Comparison of ENCODE assay signal across 8 mouse cellular contexts in genomic region chr5:113975538-113976215, GRCm38 (mm10). TPM values are rescaled to one million over a fixed set of nuclear protein-coding genes. Genes with fewer than 3 reads are reported as not detected.
DNase-seq lines count a peak whose midpoint lies in the region; ATAC-seq and TF ChIP-seq lines count a peak whose summit lies in the region.

No protein-coding gene starts in this region.

- H3K4me2 ChIP-seq in hindbrain, postnatal 0 days (ENCODE audit: low read depth, low read length), result no peak overlapping the region
- H3K4me2 ChIP-seq in hindbrain, embryonic 14.5 days (replicated peaks), result no peak overlapping the region

- no peaks in the 10 kb centered on the region for H3K9me3 ChIP-seq in hindbrain, postnatal 0 days (ENCODE audit: low read length)
- H3K9me3 ChIP-seq in hindbrain, embryonic 14.5 days (ENCODE audit: control insufficient read depth, low read length), result no peaks in the 10 kb centered on the region

- H3K9ac ChIP-seq in hindbrain, postnatal 0 days (replicated peaks; ENCODE audit: low read length), result no peak overlapping the region
- no peak overlapping the region for H3K9ac ChIP-seq in hindbrain, embryonic 14.5 days

- peak; percentile 49 for DNase-seq in hindbrain, postnatal 0 days (ENCODE audit: low spot score)
- no peak for DNase-seq in hindbrain, embryonic 14.5 days (ENCODE audit: low spot score)
- peak; percentile 77 for DNase-seq in NIH3T3 (ENCODE audit: low read depth)
- DNase-seq in gastrocnemius, postnatal 36 days, result peak; percentile 59 to 63
- DNase-seq in kidney, postnatal 4 days, result peak; percentile 63 to 73
- DNase-seq in skeletal muscle tissue, adult 2 months (ENCODE audit: low read depth, low spot score), result peak; percentile 60
- DNase-seq in frontal cortex, postnatal 25 days (ENCODE audit: low spot score in 2 of 2), result no peak
- DNase-seq in embryo, embryonic 10 days (ENCODE audit: low spot score), result no peak

- H3K4me3 ChIP-seq in hindbrain, postnatal 0 days (ENCODE audit: low read length), result no peak overlapping the region
- H3K4me3 ChIP-seq in hindbrain, embryonic 14.5 days (replicated peaks; ENCODE audit: low read length), result no peak overlapping the region

- peak; percentile 48 for ATAC-seq in hindbrain, postnatal 0 days
- ATAC-seq in hindbrain, embryonic 14.5 days (ENCODE audit: low FRiP score), result no peak

- intact Hi-C loops in gastrocnemius, postnatal 36 days (cut with DNase I), result no loop called here

- no peak for TF ChIP-seq CTCF in hindbrain, postnatal 0 days (IDR thresholded peaks at IDR 0.05; ENCODE audit: low read depth)

- H3K27me3 ChIP-seq in hindbrain, postnatal 0 days (ENCODE audit: insufficient read depth, low read length), result no peaks in the 10 kb centered on the region
- no peaks in the 10 kb centered on the region for H3K27me3 ChIP-seq in hindbrain, embryonic 14.5 days (ENCODE audit: control insufficient read depth, insufficient read depth, low read length)

- H3K4me1 ChIP-seq in hindbrain, postnatal 0 days (ENCODE audit: insufficient read depth, low read length), result peaks cover 23% of the 10 kb centered on the region
- peaks cover 24% of the 10 kb centered on the region for H3K4me1 ChIP-seq in hindbrain, embryonic 14.5 days (replicated peaks; ENCODE audit: control insufficient read depth, insufficient read depth, low read length)

- 52% methylated on average over 9 of the region's 9 CpGs for WGBS in hindbrain, postnatal 0 days
- 62% methylated on average over 9 of the region's 9 CpGs for WGBS in hindbrain, embryonic 14.5 days

- H3K27ac ChIP-seq in hindbrain, postnatal 0 days, result no peak overlapping the region
- no peak overlapping the region for H3K27ac ChIP-seq in hindbrain, embryonic 14.5 days

- no peaks in the 10 kb centered on the region; the same call in 1 of the 2 replicates for H3K36me3 ChIP-seq in hindbrain, postnatal 0 days (ENCODE audit: insufficient read depth, low read length)
- no peaks in the 10 kb centered on the region for H3K36me3 ChIP-seq in hindbrain, embryonic 14.5 days (replicated peaks; ENCODE audit: control insufficient read depth, insufficient read depth)

RNA-seq across cellular contexts. Expression of gene Ssh1, which starts 18.0 kb away (rescaled TPM):
- total RNA-seq in hindbrain, postnatal 0 days (2014; rRNA removed), result 12.4 and 14.5 TPM in 2 replicates
- 9.7 and 11.6 TPM in 2 replicates for polyA plus RNA-seq in hindbrain, postnatal 0 days (2015; fragmentation: Nextera tagmentation; extraction: Ambion mirVana)
- polyA plus RNA-seq in hindbrain, embryonic 14.5 days (2014; fragmentation: Nextera tagmentation; extraction: Ambion mirVana), result 17.8 and 19.4 TPM in 2 replicates
- total RNA-seq in gastrocnemius, postnatal 36 days (2021), result 1 to 10 TPM; 5.1 to 7.5 TPM

RNA-seq across cellular contexts. Expression of gene Dao, which starts 27.8 kb away (rescaled TPM):
- 0.84 TPM in 1 of 2 replicates, not detected in the other for total RNA-seq in hindbrain, postnatal 0 days (2014; rRNA removed)
- polyA plus RNA-seq in hindbrain, postnatal 0 days (2015; fragmentation: Nextera tagmentation; extraction: Ambion mirVana), result 0.14 TPM in 1 of 2 replicates, not detected in the other
- polyA plus RNA-seq in hindbrain, embryonic 14.5 days (2014; fragmentation: Nextera tagmentation; extraction: Ambion mirVana), result not detected in 2 replicates
- total RNA-seq in gastrocnemius, postnatal 36 days (2021), result not detected

Comparison
In these comparisons a context has a peak if more than half of its experiments do, and no peak if none do; other contexts are left out.
1. DNase-seq: peak in hindbrain, postnatal 0 days (single experiment), NIH3T3 (single experiment), gastrocnemius, postnatal 36 days (2 of 2), kidney, postnatal 4 days (2 of 2) and skeletal muscle tissue, adult 2 months (single experiment); none in hindbrain, embryonic 14.5 days (single experiment), frontal cortex, postnatal 25 days (0 of 2) and embryo, embryonic 10 days (single experiment).